In genomic region chr3:152556919-152557318, GRCm38 (mm10) we compare ENCODE assay signal across 14 mouse cellular contexts.
DNase-seq lines count a peak whose midpoint lies in the region; ATAC-seq and TF ChIP-seq lines count a peak whose summit lies in the region.
"Had no signal": no experiment of that assay in that cellular context is flagged by ENCODE, and none has a peak within 500 bp of the region (broad histone marks: within the 10 kb centered on the region; RNA-seq: fewer than 3 reads in every experiment).

No protein-coding gene starts in this region.

- H3K4me1 ChIP-seq in heart, adult 2 months (ENCODE audit: control insufficient read depth, insufficient read depth, low read length), result no peaks in the 10 kb centered on the region
- H3K4me1 ChIP-seq in heart, embryonic 10.5 days, result peaks cover 13% of the 10 kb centered on the region; the same call in 1 of the 2 replicates
- no peaks in the 10 kb centered on the region for H3K4me1 ChIP-seq in lung, postnatal 0 days (ENCODE audit: insufficient read depth, low read depth, low read length)
- peaks cover 3% of the 10 kb centered on the region for H3K4me1 ChIP-seq in liver, postnatal 0 days (ENCODE audit: insufficient read depth)
- H3K4me1 ChIP-seq: hindbrain, embryonic 13.5 days had no signal

- no peak overlapping the region for H3K4me2 ChIP-seq in lung, postnatal 0 days (replicated peaks; ENCODE audit: low read depth, low read length)
- H3K4me2 ChIP-seq in liver, postnatal 0 days (ENCODE audit: low read depth, low read length), result no peak overlapping the region
- H3K4me2 ChIP-seq: hindbrain, embryonic 13.5 days had no signal

- no peak for TF ChIP-seq POLR2A in heart, adult 2 months (IDR thresholded peaks at IDR 0.05; ENCODE audit: insufficient read depth, low read depth, low read length)

- DNase-seq in heart, adult 2 months, result no peak
- DNase-seq in heart, embryonic 10.5 days (ENCODE audit: low spot score), result no peak
- no peak for DNase-seq in lung, postnatal 0 days (ENCODE audit: low spot score)
- no peak for DNase-seq in lung, adult 18-20 months
- peak; percentile 43 for DNase-seq in NIH3T3 (ENCODE audit: low read depth)
- DNase-seq in liver, postnatal 0 days, result peak; percentile 14
- no peak for DNase-seq in B cell, adult 2 months
- no peak for DNase-seq in left cerebral cortex, postnatal 25 days (ENCODE audit: low spot score in 2 of 2)
- DNase-seq: cerebellum, adult 11 months; layer of hippocampus, adult 9-11 months; lung, adult 2 months had no signal

- H3K27me3 ChIP-seq in heart, adult 2 months (ENCODE audit: control insufficient read depth, insufficient read depth, low read length), result no peaks in the 10 kb centered on the region
- no peaks in the 10 kb centered on the region for H3K27me3 ChIP-seq in heart, embryonic 10.5 days (ENCODE audit: insufficient read depth, poor library complexity, severe bottlenecking)
- H3K27me3 ChIP-seq in lung, postnatal 0 days (replicated peaks; ENCODE audit: insufficient read depth, low read length), result no peaks in the 10 kb centered on the region
- H3K27me3 ChIP-seq in liver, postnatal 0 days (ENCODE audit: insufficient read depth, low read length), result no peaks in the 10 kb centered on the region
- H3K27me3 ChIP-seq: hindbrain, embryonic 13.5 days; stomach, embryonic 15.5 days had no signal

- TF ChIP-seq EP300 in heart, adult 2 months (IDR thresholded peaks at IDR 0.05; ENCODE audit: insufficient read depth, low read depth, low read length), result no peak
- no peak for TF ChIP-seq EP300 in lung, postnatal 0 days (IDR thresholded peaks at IDR 0.05)
- no peak for TF ChIP-seq EP300 in liver, postnatal 0 days (IDR thresholded peaks at IDR 0.05; ENCODE audit: low read depth)

- no peak overlapping the region for H3K27ac ChIP-seq in heart, adult 2 months
- H3K27ac ChIP-seq in heart, embryonic 10.5 days, result no peak overlapping the region
- no peak overlapping the region for H3K27ac ChIP-seq in lung, postnatal 0 days (ENCODE audit: low read length)
- no peak overlapping the region for H3K27ac ChIP-seq in liver, postnatal 0 days (ENCODE audit: low read depth)
- H3K27ac ChIP-seq: hindbrain, embryonic 13.5 days; limb, embryonic 10.5 days; stomach, embryonic 15.5 days had no signal

- no peaks in the 10 kb centered on the region for H3K79me2 ChIP-seq in heart, adult 2 months (replicated peaks; ENCODE audit: control insufficient read depth, insufficient read depth, low read length)

- intact Hi-C loops in heart, adult 2 months (cut with DNase I), result no loop called here
- intact Hi-C loops in left cerebral cortex, postnatal 25 days (cut with DNase I), result loop anchor here (5.0 kb wide), 1 partner anchor 35 kb away; no protein-coding TSS in a partner anchor

- H3K9me3 ChIP-seq in heart, embryonic 10.5 days, result no peaks in the 10 kb centered on the region
- no peaks in the 10 kb centered on the region for H3K9me3 ChIP-seq in lung, postnatal 0 days (ENCODE audit: low read length)
- H3K9me3 ChIP-seq in liver, postnatal 0 days (ENCODE audit: low read length), result no peaks in the 10 kb centered on the region
- H3K9me3 ChIP-seq: hindbrain, embryonic 13.5 days; limb, embryonic 10.5 days; stomach, embryonic 15.5 days had no signal

- H3K9ac ChIP-seq in heart, adult 2 months (ENCODE audit: low read depth, low read length), result no peak overlapping the region
- H3K9ac ChIP-seq in lung, postnatal 0 days (replicated peaks; ENCODE audit: low read depth), result no peak overlapping the region
- no peak overlapping the region for H3K9ac ChIP-seq in liver, postnatal 0 days (replicated peaks)
- H3K9ac ChIP-seq: hindbrain, embryonic 13.5 days; stomach, embryonic 15.5 days had no signal

- H3K4me3 ChIP-seq in heart, adult 2 months, result no peak overlapping the region
- H3K4me3 ChIP-seq in heart, embryonic 10.5 days, result no peak overlapping the region
- H3K4me3 ChIP-seq in lung, postnatal 0 days (ENCODE audit: low read depth, low read length), result no peak overlapping the region
- no peak overlapping the region for H3K4me3 ChIP-seq in liver, postnatal 0 days (ENCODE audit: low read depth, low read length)
- H3K4me3 ChIP-seq: hindbrain, embryonic 13.5 days; limb, embryonic 10.5 days; stomach, embryonic 15.5 days had no signal

- H3K36me3 ChIP-seq in heart, adult 2 months (ENCODE audit: control insufficient read depth, insufficient read depth, low read length), result no peaks in the 10 kb centered on the region
- no peaks in the 10 kb centered on the region for H3K36me3 ChIP-seq in heart, embryonic 10.5 days
- no peaks in the 10 kb centered on the region for H3K36me3 ChIP-seq in lung, postnatal 0 days (ENCODE audit: insufficient read depth, low read length)
- H3K36me3 ChIP-seq in liver, postnatal 0 days (replicated peaks; ENCODE audit: insufficient read depth, low read length), result no peaks in the 10 kb centered on the region
- H3K36me3 ChIP-seq: hindbrain, embryonic 13.5 days; limb, embryonic 10.5 days; stomach, embryonic 15.5 days had no signal

- ATAC-seq in lung, postnatal 0 days, result no peak
- no peak for ATAC-seq in liver, postnatal 0 days

- peak; percentile 30 for TF ChIP-seq CTCF in heart, adult 2 months (IDR thresholded peaks at IDR 0.05)
- TF ChIP-seq CTCF in lung, postnatal 0 days (IDR thresholded peaks at IDR 0.05), result peak; percentile 39
- TF ChIP-seq CTCF in liver, postnatal 0 days (IDR thresholded peaks at IDR 0.05; ENCODE audit: low read depth), result peak; percentile 47

- WGBS in heart, adult 2 months, result 80% methylated on average over 3 of the region's 3 CpGs
- WGBS in heart, embryonic 10.5 days, result 91% methylated on average over 3 of the region's 3 CpGs
- WGBS in lung, postnatal 0 days, result 87% methylated on average over 3 of the region's 3 CpGs
- WGBS in liver, postnatal 0 days (ENCODE audit: insufficient replicate concordance), result 87% methylated on average over 3 of the region's 3 CpGs

Comparison
In these comparisons a context has a peak if more than half of its experiments do, and no peak if none do; other contexts are left out.
1. DNase-seq: peak in NIH3T3 (single experiment) and liver, postnatal 0 days (single experiment); none in heart, adult 2 months (0 of 2), heart, embryonic 10.5 days (single experiment), lung, postnatal 0 days (single experiment), lung, adult 18-20 months (0 of 2), B cell, adult 2 months (0 of 2) and left cerebral cortex, postnatal 25 days (0 of 2).
2. Peak in every context shown above with its lines, with median percentiles within 50 percentile points of each other: CTCF ChIP-seq.